Mouse (Mus musculus) heart, embryonic 11.5 days (tissue): ENCODE results near the gene Tgfb1i1. TPM values are rescaled to one million over a fixed set of nuclear protein-coding genes. Genes with fewer than 3 reads are reported as not detected.

Experiments used
- ATAC-seq: fragments of 200-750 bp; cut with Nextera tagmentation; replicated peaks from 2 replicates; pipeline ENCODE4 v1.8.0; 2017; ENCODE audit warnings: moderate library complexity; ENCODE audit not compliant: insufficient number of reproducible peaks, low FRiP score, low TSS enrichment
- H3K27ac ChIP-seq: fragments of 300-500 bp; sonication (generic); 2 replicates; pipeline ENCODE4 v1.5.1; 2014; ENCODE audit warnings: mild to moderate bottlenecking, low read depth, low read length
- H3K27me3 ChIP-seq: fragments of 300-500 bp; sonication (generic); 2 replicates; pipeline ENCODE4 v1.6.1; 2014; ENCODE audit warnings: mild to moderate bottlenecking, low read length, mixed read lengths; ENCODE audit not compliant: control insufficient read depth, insufficient read depth
- H3K36me3 ChIP-seq: fragments of 300-500 bp; sonication (generic); 2 replicates; pipeline ENCODE4 v1.6.1; 2014; ENCODE audit warnings: mild to moderate bottlenecking, low read length, moderate library complexity, mixed read lengths; ENCODE audit not compliant: control insufficient read depth, insufficient read depth
- H3K4me1 ChIP-seq: fragments of 300-500 bp; sonication (generic); 2 replicates; pipeline ENCODE4 v1.6.1; 2014; ENCODE audit warnings: low read length; ENCODE audit not compliant: control insufficient read depth, insufficient read depth
- H3K4me2 ChIP-seq: fragments of 300-500 bp; sonication (generic); 2 replicates; pipeline ENCODE4 v1.6.1; 2014; ENCODE audit warnings: mild to moderate bottlenecking, moderate library complexity
- H3K4me3 ChIP-seq: fragments of 300-500 bp; sonication (generic); 2 replicates; pipeline ENCODE4 v1.5.1; 2014; ENCODE audit warnings: low read depth, low read length
- H3K9ac ChIP-seq: fragments of 300-500 bp; sonication (generic); 2 replicates; pipeline ENCODE4 v1.6.1; 2014; ENCODE audit warnings: mild to moderate bottlenecking, low read depth, low read length, moderate library complexity
- H3K9me3 ChIP-seq: fragments of 300-500 bp; sonication (generic); replicated peaks from 2 replicates; pipeline ENCODE4 v1.6.1; 2016; ENCODE audit warnings: low read length; ENCODE audit not compliant: control insufficient read depth
- WGBS: fragments of 180-500 bp; shearing (Covaris S2); extraction: QIAGEN DNeasy Blood & Tissue Kit; methylation state at CpG from one replicate; pipeline ENCODE4 v1.1.7; 2014; ENCODE audit not compliant: insufficient replicate concordance; 5-methylcytosine and 5-hydroxymethylcytosine counted together
- polyA plus RNA-seq: library from polyadenylated mRNA; unstranded; fragments of >200 nt; fragmentation: Nextera tagmentation; extraction: Ambion mirVana; gene quantifications from 2 replicates; pipeline ENCODE4 v1.2.1, GENCODE M21; 2014

The Tgfb1i1 gene
- polyA plus RNA-seq, 1 experiment from 2014 or later, result 168 TPM

GRCm38 (mm10) chr7:128249998-128250397 lies 3.4 kb downstream of the Tgfb1i1 start:
- no peak overlapping the region for H3K4me2 ChIP-seq
- H3K36me3 ChIP-seq, result peaks cover 15% of the 10 kb centered on the region; the same call in 1 of the 2 replicates
- H3K27me3 ChIP-seq, result no peaks in the 10 kb centered on the region

GRCm38 (mm10) chr7:128251946-128252345 lies 5.3 kb downstream of the Tgfb1i1 start:
- peaks cover 13% of the 10 kb centered on the region; the same call in 1 of the 2 replicates for H3K36me3 ChIP-seq
- peaks cover 13% of the 10 kb centered on the region for H3K4me1 ChIP-seq
- no peaks in the 10 kb centered on the region for H3K9me3 ChIP-seq
- H3K27ac ChIP-seq, result no peak overlapping the region
- no peak overlapping the region for H3K4me3 ChIP-seq
- H3K9ac ChIP-seq, result no peak overlapping the region
- 64% methylated on average over 12 of the region's 12 CpGs for WGBS
- H3K4me2 ChIP-seq, result peak overlapping the region; percentile 27; the same call in 1 of the 2 replicates
- no peaks in the 10 kb centered on the region for H3K27me3 ChIP-seq
- no peak for ATAC-seq

More at GRCm38 (mm10) chr7:128249998-128250397, 3.4 kb downstream of the Tgfb1i1 start:
- Histone ChIP-seq H3K4me1 (peaks cover 19% of the 10 kb centered on the region), H3K4me3 (no peak overlapping the region), H3K9ac (no peak overlapping the region), H3K9me3 (no peaks in the 10 kb centered on the region), H3K27ac (no peak overlapping the region)
- no peak for ATAC-seq
- 78% methylated on average over 5 of the region's 5 CpGs for WGBS

GRCm38 (mm10) chr7:128252609-128253008 lies 6.0 kb downstream of the Tgfb1i1 start:
- no peak overlapping the region for H3K27ac ChIP-seq
- H3K4me3 ChIP-seq, result no peak overlapping the region
- peak overlapping the region; percentile 27 for H3K4me2 ChIP-seq
- no peak overlapping the region for H3K9ac ChIP-seq
- 27% methylated on average over 24 of the region's 24 CpGs for whole genome bisulfite sequencing
- H3K36me3 ChIP-seq, result peaks cover 13% of the 10 kb centered on the region; the same call in 1 of the 2 replicates
- no peak for ATAC-seq
- no peaks in the 10 kb centered on the region for H3K27me3 ChIP-seq
- H3K9me3 ChIP-seq, result no peaks in the 10 kb centered on the region
- peaks cover 19% of the 10 kb centered on the region for H3K4me1 ChIP-seq

GRCm38 (mm10) chr7:128254978-128255377 lies 8.4 kb downstream of the Tgfb1i1 start:
- no peaks in the 10 kb centered on the region for H3K27me3 ChIP-seq
- H3K36me3 ChIP-seq, result peaks cover 8% of the 10 kb centered on the region; the same call in 1 of the 2 replicates
- no peak overlapping the region for H3K9ac ChIP-seq
- H3K4me2 ChIP-seq, result no peak overlapping the region
- H3K4me3 ChIP-seq, result no peak overlapping the region
- ATAC-seq, result no peak
- peaks cover 10% of the 10 kb centered on the region for H3K4me1 ChIP-seq
- H3K27ac ChIP-seq, result no peak overlapping the region
- no peaks in the 10 kb centered on the region for H3K9me3 ChIP-seq
- WGBS, result 63% methylated on average over 2 of the region's 2 CpGs

GRCm38 (mm10) chr7:128255757-128256156 lies 9.1 kb downstream of the Tgfb1i1 start:
- H3K4me1 ChIP-seq, result peaks cover 10% of the 10 kb centered on the region
- H3K9ac ChIP-seq, result no peak overlapping the region
- no peak overlapping the region for H3K4me3 ChIP-seq
- ATAC-seq, result no peak
- peaks cover 6% of the 10 kb centered on the region; the same call in 1 of the 2 replicates for H3K36me3 ChIP-seq
- H3K4me2 ChIP-seq, result no peak overlapping the region
- H3K27ac ChIP-seq, result no peak overlapping the region
- no peaks in the 10 kb centered on the region for H3K9me3 ChIP-seq
- H3K27me3 ChIP-seq, result no peaks in the 10 kb centered on the region
- whole genome bisulfite sequencing, result 80% methylated on average over 5 of the region's 5 CpGs

- no peak overlapping the region for H3K4me2 ChIP-seq
- H3K36me3 ChIP-seq, result 0 out of 2 replicates have a peak, but pooled peaks cover 6% of the 10 kb centered on the region
- H3K27ac ChIP-seq, result no peak overlapping the region
- H3K9me3 ChIP-seq, result no peaks in the 10 kb centered on the region
- H3K27me3 ChIP-seq, result no peaks in the 10 kb centered on the region
- H3K9ac ChIP-seq, result no peak overlapping the region
- H3K4me3 ChIP-seq, result no peak overlapping the region
- WGBS, result 35% methylated on average over 5 of the region's 5 CpGs
- peaks cover 10% of the 10 kb centered on the region for H3K4me1 ChIP-seq
- ATAC-seq, result no peak
Observed at GRCm38 (mm10) chr7:128256783-128257334, 10.2 kb downstream of the Tgfb1i1 start.

- Histone ChIP-seq H3K4me2 (no peak within 1 kb of the TSS), H3K27me3 (no peaks in the 10 kb centered on the region), H3K9ac (no peak within 1 kb of the TSS), H3K36me3 (no peaks in the 10 kb centered on the region), H3K9me3 (no peaks in the 10 kb centered on the region), H3K4me1 (0 out of 2 replicates have a peak, but pooled peaks cover 4% of the 10 kb centered on the region), H3K27ac (no peak within 1 kb of the TSS), H3K4me3 (no peak within 1 kb of the TSS)
- ATAC-seq, result no peak
- WGBS, result 71% methylated on average over 6 of the region's 6 CpGs
Observed at GRCm38 (mm10) chr7:128265411-128265810, 18.8 kb downstream of the Tgfb1i1 start, which contains the start of gene Slc5a2. Gene Slc5a2 (plus strand): TSS chr7:128265657.

GRCm38 (mm10) chr7:128266056-128266455 lies 19.4 kb downstream of the Tgfb1i1 start:
- 70% methylated on average over 5 of the region's 5 CpGs for WGBS
- no peaks in the 10 kb centered on the region for H3K36me3 ChIP-seq
- H3K9me3 ChIP-seq, result no peaks in the 10 kb centered on the region

GRCm38 (mm10) chr7:128267391-128267790 lies 20.8 kb downstream of the Tgfb1i1 start:
- Histone ChIP-seq H3K4me2 (no peak overlapping the region), H3K36me3 (peaks cover 8% of the 10 kb centered on the region; the same call in 1 of the 2 replicates), H3K4me1 (0 out of 2 replicates have a peak, but pooled peaks cover 4% of the 10 kb centered on the region), H3K9ac (no peak overlapping the region), H3K27me3 (no peaks in the 10 kb centered on the region), H3K9me3 (no peaks in the 10 kb centered on the region), H3K4me3 (no peak overlapping the region), H3K27ac (no peak overlapping the region)
- ATAC-seq, result no peak
- WGBS, result 61% methylated on average over 13 of the region's 13 CpGs

More at GRCm38 (mm10) chr7:128266056-128266455, 19.4 kb downstream of the Tgfb1i1 start:
- no peak for ATAC-seq
- 0 out of 2 replicates have a peak, but pooled peaks cover 4% of the 10 kb centered on the region for H3K4me1 ChIP-seq
- no peak overlapping the region for H3K4me3 ChIP-seq
- no peak overlapping the region for H3K27ac ChIP-seq
- no peak overlapping the region for H3K9ac ChIP-seq
- no peak overlapping the region for H3K4me2 ChIP-seq
- H3K27me3 ChIP-seq, result no peaks in the 10 kb centered on the region
